Mouse (Mus musculus) adrenal gland, adult 8-10 months (tissue): Measurements from ENCODE around the gene Kif2c. TPM values are rescaled to one million over a fixed set of nuclear protein-coding genes. Genes with fewer than 3 reads are reported as not detected.

Source experiments
- DNase-seq: peaks from one replicate; pipeline ENCODE4 v3.0.0; 2022
- microRNA-seq, 2 experiments: library from miRNA; unstranded; fragments of <30 nt; microRNA quantifications; one replicate each; pipeline ENCODE4 v1.2.0; 2022
- total RNA-seq, 4 experiments: library from RNA; stranded (reverse); gene quantifications; 2 replicates each; pipeline ENCODE4 v1.2.4; 2022

The Kif2c gene
- total RNA-seq, 4 experiments from 2014 or later = 0.87 to 1.1 (median 0.93) TPM

DNA sequence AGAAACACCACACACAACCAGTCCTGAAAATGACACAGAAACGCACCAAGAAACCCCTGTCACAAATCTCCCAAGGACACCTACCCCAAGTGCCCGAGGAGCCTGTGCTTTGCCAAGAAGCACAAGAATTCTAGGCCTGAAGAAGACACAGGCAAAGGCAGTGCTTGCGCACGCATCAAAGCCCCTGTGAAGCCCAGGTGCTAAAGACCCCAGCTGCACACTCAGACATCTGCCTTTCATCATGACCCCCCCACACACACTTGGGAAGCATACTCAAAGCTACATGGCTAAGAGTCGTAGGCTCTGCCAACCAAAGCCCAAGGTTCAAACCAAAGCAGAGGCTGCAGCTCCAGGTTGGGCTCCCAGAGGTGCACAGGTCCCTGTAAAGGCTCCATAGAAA is 66.8 kb downstream of the Kif2c start:
- DNase-seq = no peak

DNA sequence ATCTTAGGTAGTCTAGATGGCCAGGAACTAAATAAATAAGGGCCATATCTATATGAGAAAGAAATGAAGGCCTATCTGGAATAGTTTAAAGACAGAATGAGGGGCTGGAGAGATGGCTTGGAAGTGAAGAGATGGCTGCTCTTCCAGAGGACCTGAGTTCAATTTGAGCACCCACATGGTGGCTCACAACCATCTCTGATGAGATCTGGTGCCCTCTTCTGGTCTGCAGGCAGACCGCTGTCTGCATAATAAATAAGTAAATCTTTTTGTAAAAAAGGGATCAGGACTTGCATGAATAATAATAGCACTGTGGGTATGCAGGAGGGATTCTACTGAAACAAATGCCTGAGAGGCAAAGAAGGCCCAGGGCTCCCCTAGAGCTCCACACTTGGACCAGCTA is 69.2 kb downstream of the Kif2c start:
- no peak for DNase-seq

DNA sequence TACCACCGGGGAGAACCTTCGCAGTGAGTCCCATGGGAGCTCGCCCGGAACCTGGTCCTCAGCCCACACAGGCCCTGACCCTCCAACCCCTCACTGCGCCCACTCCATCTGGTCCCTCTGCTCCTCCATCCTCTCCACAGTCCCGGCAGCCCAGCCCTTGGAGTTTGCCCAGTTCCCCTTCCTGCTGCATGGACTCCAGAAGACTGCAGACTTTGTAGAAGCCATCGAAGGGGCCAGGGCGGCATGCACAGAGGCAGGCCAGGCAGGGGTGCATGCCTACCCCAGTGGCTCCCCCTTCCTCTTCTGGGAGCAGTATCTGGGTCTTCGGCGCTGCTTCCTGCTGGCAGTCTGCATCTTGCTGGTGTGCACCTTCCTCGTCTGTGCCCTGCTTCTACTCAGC is 71.5 kb downstream of the Kif2c start:
- DNase-seq = no peak

DNA sequence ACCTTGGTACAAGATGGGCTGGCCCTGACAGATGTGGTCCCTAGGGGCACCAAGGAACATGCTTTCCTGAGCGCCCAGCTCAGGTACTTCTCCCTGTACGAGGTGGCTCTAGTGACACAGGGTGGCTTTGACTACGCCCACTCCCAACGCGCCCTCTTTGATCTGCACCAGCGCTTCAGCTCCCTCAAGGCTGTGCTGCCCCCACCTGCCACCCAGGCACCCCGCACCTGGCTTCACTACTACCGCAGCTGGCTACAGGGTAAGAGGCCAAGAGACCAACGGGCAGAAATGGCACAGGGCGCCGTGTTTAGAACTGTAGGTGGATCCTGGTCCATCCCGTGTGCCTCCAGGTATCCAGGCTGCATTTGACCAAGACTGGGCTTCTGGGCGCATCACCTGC is 72.2 kb downstream of the Kif2c start:
- DNase-seq = no peak

Small RNAs within 50 kb of the gene (microRNA-seq; reads per million reads assigned to microRNA genes)
- 0 reads per million in 2 experiments for gene Gm22398

Other genes with a start within 250 kb of the Kif2c start
- gene Urod, start 188.2 kb downstream of the Kif2c start, total RNA-seq = 100 to 1,000 TPM; 123 to 137 (median 128) TPM
- gene Hectd3, start 187.3 kb downstream of the Kif2c start, total RNA-seq = 10 to 100 TPM; 29.5 to 41.4 (median 34.6) TPM
- gene Eif2b3, start 163.2 kb downstream of the Kif2c start, total RNA-seq = 10 to 100 TPM; 32.2 to 40.2 (median 33.8) TPM
- 1 to 10 TPM; 3.8 to 9.0 (median 8.3) TPM for gene Ptch2, start 86.6 kb downstream of the Kif2c start, total RNA-seq
- gene Btbd19, start 56.9 kb downstream of the Kif2c start, total RNA-seq = 10 to 100 TPM in 1 of 4 experiments, 1 to 10 TPM in 3; 6.6 to 11.4 (median 9.1) TPM
- gene Tctex1d4, start 55.8 kb downstream of the Kif2c start, total RNA-seq = not detected
- gene Plk3, start 48.7 kb downstream of the Kif2c start, total RNA-seq = 10 to 100 TPM in 1 of 4 experiments, 1 to 10 TPM in 3; 4.5 to 18.0 (median 5.8) TPM
- 1,000 to 10,000 TPM in 2 of 4 experiments, 100 to 1,000 TPM in 2; 974 to 1,059 (median 1,012) TPM for gene Rps8, start 26.4 kb downstream of the Kif2c start, total RNA-seq
- gene Tmem53, start 69.3 kb upstream of the Kif2c start, total RNA-seq = 100 to 1,000 TPM in 1 of 4 experiments, 10 to 100 TPM in 3; 52.4 to 103 (median 74.9) TPM
- 1 to 10 TPM; 2.6 to 3.7 (median 3.0) TPM for gene Armh1, start 69.5 kb upstream of the Kif2c start, total RNA-seq